Mouse (Mus musculus) spleen, embryonic (tissue): ENCODE data around the gene Trp53bp2.

ENCODE experiments used
- CTCF ChIA-PET: fragments of 350-600 bp; sonication (Branson Sonifier 250); formaldehyde crosslinking; loops from one replicate; lab custom pipeline; 2022; lab: Charles Lee

The Trp53bp2 gene

DNA sequence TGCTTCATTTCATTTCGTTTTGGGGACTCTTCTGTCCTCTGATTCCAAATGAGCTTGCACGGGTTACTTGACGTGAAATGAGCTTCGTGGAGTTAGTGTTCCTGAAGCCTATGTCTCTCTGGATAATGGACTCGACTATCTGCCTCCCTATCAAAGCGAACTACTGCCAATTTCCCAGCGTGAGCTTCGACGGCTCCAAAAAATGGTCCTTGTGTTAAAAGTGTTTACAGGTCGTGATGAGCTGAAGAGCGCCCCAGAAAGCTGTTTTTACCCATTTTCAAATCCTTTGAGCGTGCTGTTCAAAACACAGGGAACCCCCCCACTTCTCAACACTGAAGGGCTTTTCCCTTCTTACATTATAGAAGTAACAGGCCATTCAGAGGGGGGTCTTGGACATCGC lies 729 bp upstream of the Trp53bp2 start:
- CTCF ChIA-PET: no interaction called here

DNA sequence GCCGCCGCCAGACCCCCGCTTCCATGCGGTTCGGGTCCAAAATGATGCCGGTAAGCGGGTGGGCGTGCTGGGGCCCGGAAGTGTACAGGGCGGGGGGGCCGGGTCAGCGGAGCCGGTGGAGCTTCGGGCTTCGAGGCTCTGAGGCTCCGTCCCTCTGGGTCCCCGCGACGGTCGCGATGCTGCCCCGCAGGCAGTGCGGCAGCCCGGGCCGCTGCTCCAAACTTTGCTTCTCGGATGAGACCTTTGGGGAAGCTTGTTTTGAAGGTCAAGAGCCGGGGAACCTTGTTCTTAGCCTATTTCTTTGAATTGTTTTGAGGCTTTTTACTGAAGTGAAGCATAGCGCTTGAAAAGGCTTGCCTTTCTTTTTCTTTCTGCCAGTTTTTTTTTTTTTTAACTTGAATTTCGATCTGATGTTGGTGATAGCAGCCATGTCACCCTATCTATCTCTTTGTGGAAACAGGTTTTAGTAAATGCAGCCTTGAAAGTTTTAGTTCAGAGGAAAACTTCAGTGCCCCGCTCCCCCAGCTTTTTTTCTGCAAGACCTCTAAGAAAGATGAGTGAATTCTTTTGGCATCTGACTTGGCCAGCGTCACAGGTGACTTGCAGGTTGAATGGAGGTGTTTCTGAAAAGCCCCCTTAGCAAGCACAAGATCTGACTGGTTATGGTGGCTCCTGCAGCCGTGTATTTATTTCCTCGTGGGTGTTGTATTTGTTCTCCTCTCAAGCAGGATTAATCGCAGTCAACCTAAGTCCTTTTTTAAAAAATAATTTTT lies 615 bp downstream of the Trp53bp2 start:
- CTCF ChIA-PET: interaction anchor here (0.5 kb wide), 1 partner anchor 130 kb away, joined by 3 read pairs; no protein-coding TSS in a partner anchor

DNA sequence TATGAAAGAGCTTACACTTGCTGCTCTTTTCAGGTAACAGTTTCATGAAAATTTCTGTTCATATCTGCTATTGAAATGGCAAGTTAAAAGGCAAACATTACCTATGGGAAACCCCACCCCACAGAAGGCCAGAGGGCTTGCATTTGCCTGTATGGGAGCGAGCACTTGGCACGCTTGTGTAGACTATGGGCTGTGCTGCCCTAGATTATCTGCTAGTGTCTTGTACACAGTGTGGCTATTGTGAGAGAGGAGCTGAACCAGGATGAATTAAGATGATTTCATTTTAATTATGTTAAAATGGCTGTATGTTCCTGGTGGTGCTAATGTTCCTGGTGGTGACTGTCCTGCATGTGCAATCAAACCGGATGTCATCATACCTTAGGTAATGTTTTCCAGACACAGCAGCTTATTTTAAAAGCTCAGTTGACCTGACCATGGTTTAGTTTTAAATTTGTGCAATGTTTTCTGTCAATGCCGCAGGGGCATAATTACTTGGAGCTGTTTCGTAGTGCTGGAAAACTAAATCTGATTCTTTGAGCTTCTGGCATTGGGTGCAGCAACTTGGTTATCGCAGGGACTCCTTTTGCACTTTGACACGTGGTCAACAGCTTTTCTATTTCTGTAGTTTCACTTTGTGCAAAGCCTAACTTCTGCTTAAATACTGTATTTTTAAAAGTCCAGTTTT lies 3.8 kb downstream of the Trp53bp2 start:
- CTCF ChIA-PET: interaction anchor here (0.6 kb wide), 1 partner anchor 33 kb away, joined by 4 read pairs; no protein-coding TSS in a partner anchor

DNA sequence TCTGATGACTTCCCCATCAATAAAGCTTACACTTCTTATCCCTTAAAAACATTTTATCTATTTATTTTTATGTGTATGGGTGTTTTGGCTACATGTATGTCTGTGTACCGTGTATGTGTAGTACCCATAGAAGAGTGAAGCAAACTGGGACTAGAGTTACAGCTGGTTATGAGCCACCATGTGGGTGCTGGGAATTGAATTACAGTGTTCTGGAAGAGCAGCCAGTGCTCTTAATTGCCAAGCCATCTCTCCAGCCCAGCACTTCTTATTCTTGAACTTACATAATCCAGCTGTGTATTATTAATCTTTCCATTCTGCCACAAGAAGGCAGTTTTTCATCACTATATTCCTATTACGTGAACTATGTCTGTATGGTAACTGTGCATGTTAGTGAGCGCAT lies 10.5 kb downstream of the Trp53bp2 start:
- CTCF ChIA-PET: interaction anchor here (1.2 kb wide), 1 partner anchor 51 kb away, joined by 3 read pairs; no protein-coding TSS in a partner anchor

DNA sequence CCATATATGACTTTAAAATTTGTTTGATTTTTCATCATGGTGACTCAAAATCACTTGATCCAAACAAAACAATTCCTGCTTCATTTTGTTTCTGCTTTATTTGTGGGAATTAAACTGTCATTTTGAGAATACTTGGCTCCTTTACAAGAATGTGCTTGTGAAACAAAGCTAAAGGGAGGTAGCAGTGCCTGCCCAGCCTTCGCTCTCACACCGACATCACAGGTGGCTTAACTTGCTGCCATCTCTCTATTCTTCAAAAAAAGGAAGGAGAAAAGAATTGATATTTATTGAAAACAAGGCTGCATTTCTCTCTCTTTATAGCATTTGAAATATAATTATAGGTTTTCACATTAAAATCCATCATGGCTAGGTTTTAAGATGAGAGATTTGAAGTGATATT lies 15.3 kb downstream of the Trp53bp2 start:
- CTCF ChIA-PET: no interaction called here

DNA sequence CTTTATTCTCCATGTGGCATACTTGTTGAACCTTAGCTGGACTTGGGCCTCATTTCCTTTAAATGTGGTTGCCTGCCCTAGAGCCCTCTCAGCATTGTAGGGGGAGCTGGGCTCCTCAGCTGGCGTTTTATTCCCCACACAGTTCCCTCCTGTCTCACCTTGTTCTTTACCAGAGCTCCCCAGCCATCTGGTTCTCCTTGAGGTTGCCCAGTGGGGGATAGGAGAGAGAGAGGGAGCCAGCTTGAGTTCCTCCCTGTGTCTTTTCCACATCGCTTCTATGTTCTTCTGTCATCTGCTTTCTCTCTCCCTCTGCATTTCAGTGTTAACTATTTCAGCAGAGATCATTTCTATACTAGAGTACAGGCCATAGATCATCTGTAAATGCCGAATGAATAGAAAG lies 16.2 kb downstream of the Trp53bp2 start:
- CTCF ChIA-PET: no interaction called here

DNA sequence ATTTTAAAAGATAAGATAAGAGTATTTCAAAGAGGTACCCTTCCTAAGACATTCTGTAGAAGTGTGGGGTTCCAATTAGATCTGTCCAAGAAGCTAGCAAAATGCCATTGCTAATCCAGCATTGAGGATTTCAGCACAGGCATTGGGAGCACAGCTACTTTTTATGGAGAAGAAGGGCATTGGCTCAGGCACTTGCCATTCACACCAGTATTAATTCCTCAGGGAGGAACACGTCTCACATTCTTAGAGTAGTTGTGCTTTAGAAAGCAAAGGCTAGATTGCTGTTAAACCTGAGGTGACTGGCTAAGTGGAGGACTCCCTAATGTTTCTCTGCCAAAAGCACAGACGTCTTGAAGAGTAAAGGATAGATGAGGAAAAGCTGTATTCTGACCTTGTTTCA lies 17.5 kb downstream of the Trp53bp2 start:
- CTCF ChIA-PET: no interaction called here

DNA sequence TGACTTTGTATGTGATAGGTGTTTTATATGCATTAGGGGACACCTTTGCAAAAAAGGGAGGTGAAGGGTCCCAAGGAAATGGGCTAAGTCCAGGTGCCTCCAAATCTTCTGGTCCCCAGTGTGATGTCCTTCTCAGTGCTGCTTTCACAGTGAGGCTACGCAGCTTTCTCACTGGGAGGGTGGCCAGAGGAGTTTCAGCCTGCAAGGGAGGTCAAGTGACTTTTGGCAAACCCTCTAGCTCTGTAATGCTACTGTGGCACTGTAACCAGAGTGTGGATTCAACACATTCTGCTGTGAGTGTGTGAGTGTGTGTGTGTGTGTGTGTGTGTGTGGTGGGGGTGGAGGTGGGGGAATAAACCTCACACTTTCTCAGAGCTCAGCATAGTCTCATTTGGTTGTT lies 18.5 kb downstream of the Trp53bp2 start:
- CTCF ChIA-PET: no interaction called here

DNA sequence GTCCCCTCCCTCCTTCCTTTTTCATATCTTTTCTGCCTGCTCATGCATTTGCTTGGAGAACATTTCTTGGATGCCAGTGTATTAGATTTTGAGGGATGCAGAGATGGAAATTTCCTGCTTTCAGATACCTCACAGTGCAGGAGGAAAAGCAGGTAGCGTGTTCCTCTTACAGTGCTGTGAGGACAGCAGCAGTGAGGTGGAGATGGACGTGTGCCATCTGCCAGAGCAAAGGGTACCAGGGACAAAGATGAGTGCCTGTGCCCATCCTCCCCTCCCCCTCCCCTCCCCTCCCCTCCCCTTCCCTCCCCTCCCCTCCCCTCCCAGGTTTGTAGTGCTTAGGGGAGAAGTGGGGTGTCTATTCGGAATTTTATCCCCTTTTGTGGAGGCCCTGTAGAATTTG lies 20.9 kb downstream of the Trp53bp2 start:
- CTCF ChIA-PET: no interaction called here

DNA sequence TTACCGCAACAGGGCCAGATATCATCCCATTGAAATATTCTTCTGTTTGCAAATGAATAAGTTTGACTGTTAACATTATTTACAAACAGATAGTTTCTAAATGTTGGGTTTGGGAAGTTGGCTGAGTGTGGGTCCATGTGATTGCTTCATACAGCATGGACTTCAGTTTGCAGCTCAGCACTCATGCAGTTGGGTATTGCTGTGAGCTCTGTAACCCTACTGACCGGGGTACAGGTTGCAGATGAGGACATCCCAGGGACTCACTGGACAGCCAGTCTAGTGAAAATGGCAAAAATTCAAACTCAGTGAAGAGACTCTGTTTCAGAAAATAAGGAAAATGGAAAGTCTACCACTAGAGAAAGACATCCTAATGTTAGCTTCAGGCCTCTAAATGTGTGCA lies 21.7 kb downstream of the Trp53bp2 start:
- CTCF ChIA-PET: no interaction called here

DNA sequence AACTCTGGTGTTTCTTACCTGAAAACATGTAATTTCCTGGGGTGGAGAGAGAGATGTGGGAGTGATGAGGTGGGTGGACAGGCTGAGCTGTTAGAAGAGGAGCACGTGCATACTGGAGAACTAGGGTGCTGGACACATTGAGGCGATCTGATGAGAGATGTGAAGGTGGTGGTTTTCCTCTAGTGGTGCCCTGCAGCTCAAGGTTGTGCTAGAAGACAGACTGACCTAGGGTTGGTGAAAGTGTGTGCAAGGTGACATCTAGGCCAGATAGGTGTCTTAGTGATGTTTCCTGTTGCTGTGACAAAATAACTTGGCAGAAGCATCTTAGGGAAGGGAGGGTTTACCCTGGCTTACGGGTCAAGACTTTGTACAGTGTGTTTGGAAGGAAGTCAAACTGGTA lies 23.1 kb downstream of the Trp53bp2 start:
- CTCF ChIA-PET: no interaction called here

DNA sequence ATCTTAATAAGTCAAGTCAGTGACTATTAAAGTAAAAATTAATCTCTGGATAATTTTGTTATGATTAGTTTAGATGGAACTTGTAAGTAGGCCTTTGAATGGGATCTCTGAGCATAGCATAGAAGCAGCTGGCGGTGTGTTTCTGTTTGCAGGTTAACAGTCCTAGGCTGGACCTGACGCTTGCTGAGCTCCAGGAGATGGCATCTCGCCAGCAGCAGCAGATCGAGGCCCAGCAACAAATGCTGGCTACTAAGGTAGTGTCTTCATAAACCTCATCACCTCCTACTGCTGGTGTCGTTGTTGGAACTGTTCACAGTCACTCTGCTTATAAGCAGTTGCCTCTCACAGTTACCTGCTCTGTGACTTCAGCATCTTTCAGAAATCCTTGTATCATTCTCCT lies 27.8 kb downstream of the Trp53bp2 start:
- CTCF ChIA-PET: no interaction called here

DNA sequence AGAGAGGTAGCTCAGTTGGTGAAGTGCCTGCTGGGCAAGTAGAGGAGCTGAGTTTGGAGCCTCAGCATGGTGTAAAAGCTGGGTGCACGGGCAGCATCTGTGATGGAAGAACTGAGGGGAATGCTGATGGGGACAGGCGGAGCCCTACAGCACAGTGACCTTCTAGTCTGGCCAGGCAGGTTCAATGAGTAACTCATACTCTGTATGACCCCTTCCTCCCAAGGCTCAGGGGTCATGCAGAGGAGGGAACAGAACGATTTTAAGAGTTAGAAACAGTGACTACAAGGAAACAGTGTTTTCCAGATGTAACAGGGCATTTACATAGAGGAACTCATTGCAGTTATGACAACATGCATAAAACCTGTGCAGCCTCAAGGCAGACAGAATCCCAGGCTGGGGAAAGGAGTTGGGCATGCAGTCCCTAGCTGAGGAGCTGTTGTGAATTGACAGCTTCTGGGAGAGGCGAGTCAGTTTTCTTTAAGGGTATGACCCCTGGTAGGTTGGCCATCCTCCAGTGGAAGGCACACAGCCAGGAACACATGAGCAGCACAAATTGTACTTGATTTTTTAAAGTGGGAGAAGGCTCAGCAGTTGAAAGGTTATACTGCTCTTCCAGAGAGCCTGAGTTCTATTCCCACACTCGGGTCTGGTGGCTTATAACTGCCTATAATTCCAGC lies 30.7 kb downstream of the Trp53bp2 start:
- CTCF ChIA-PET: no interaction called here

DNA sequence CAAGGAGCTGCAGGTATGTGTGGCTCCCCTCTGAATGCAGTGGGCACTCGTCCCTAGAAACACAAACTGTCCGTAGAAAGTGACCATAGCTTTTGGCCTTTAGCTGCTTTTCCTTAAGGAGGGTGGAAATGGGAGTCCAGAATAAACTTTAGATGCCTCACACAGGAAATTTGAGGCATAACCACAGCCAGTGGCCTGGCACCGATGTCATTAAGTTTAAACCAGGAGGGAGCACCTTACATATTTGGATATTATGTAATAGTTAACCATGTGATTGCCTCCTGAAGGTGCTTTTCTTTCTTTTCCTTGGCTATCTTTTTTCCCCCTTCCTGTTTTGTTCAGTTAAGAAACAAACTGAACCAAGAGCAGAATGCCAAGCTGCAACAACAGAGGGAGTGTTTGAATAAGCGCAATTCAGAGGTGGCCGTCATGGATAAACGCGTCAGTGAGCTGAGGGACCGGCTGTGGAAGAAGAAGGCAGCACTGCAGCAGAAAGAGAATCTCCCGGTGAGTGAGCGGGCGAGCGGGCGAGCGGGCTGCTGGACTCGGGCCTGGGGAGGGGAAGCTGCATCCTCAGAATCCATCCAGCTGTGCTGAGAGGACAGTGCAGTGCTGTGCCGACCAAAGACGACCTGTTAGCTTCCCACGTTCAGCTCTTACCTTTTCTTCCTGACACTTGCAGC lies 33.0 kb downstream of the Trp53bp2 start:
- CTCF ChIA-PET: no interaction called here

DNA sequence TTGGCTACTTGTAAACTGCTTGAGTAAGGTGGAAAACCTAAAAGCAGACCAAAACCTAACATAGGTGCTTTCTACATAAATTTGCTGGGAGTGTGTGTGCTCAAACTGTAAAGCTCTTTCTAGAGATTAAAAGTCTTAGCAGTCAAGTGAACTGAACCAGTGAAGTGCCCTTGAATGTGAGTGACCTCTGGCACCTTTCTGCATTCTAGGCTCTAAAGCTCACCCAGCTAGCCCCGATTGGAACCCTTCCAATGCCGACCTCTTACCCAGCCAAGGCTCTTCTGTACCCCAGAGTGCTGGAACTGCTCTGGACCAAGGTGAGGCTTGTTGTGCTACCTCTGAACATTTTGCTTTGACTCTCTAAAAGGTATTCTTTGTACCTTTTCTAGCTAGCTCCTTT lies 35.1 kb downstream of the Trp53bp2 start:
- CTCF ChIA-PET: interaction anchor here (0.6 kb wide), 1 partner anchor 13 kb away, joined by 3 read pairs; no protein-coding TSS in a partner anchor

DNA sequence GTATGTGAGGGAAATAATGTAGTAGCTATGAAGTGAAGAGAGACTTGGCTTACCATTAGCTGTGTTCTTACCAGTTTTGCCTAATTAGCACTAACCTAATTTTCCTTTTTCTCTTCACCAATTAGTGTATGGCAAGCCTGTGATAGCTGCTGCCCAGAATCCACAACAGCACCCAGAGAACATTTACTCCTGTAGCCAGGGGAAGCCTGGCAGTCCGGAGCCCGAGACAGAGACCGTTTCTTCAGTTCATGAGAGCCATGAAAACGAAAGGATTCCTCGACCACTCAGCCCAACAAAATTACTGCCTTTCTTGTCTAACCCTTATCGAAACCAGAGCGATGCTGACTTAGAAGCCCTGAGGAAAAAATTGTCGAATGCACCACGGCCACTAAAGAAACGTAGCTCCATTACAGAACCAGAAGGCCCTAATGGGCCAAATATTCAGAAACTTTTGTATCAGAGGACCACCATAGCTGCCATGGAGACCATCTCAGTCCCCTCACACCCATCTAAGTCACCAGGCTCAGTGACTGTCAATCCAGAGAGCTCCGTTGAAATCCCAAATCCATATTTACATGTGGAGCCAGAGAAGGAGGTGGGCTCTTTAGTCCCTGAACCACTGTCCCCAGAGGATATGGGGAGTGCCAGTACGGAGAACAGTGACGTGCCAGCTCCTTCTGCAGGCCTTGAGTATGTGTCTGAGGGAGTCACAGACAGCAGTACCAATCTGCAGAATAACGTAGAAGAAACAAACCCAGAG lies 39.5 kb downstream of the Trp53bp2 start:
- CTCF ChIA-PET: no interaction called here

DNA sequence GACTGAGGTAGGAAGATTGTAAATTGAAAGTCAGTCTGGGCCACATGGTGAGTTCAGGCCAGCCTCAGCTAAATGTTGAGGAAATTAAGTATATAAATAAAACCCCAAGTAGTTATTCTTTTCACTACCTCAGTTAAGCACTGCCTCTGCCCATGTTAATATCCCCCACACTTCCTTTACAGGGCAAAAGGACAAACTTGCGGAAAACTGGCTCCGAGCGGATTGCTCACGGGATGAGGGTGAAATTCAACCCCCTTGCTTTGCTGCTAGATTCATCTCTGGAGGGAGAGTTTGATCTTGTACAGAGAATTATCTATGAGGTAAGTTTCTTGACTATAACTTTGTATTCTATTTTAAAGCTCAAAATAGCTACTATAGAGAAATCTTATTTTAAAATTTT lies 43.5 kb downstream of the Trp53bp2 start:
- CTCF ChIA-PET: no interaction called here

DNA sequence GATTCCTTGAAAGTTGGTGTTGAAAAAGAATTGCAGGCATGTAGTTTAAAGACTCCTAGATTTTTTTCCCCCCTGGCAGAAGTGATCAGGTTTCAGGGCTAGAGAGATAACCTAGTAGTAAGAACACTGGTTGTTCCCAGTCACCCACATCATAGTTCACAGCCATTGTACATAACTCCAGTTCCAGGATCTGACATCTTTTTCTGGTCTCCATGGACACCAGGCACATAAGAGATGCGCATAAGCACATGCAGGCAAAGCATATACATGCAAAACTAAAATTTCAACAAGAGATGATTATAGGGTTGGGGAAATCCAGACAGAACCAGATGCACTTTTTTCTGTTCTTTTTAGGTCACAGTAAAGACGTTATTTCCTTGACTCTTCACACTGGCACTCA lies 46.1 kb downstream of the Trp53bp2 start:
- CTCF ChIA-PET: no interaction called here

DNA sequence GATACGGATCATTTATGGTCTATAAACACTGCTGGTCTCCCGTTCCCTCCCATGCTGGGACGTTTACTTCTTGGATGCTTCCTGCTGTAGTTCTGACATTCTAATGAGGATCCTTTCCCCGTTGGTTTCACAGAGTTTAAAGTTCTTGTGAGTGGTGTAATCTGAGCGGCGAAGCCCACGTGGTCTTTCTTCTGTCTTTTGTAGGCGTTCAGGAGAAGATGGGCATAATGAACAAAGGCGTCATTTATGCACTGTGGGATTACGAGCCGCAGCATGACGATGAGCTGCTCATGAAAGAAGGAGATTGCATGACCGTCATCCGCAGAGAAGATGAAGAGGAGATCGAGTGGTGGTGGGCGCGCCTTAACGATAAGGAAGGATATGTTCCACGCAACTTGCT lies 49.6 kb downstream of the Trp53bp2 start:
- CTCF ChIA-PET: no interaction called here

DNA sequence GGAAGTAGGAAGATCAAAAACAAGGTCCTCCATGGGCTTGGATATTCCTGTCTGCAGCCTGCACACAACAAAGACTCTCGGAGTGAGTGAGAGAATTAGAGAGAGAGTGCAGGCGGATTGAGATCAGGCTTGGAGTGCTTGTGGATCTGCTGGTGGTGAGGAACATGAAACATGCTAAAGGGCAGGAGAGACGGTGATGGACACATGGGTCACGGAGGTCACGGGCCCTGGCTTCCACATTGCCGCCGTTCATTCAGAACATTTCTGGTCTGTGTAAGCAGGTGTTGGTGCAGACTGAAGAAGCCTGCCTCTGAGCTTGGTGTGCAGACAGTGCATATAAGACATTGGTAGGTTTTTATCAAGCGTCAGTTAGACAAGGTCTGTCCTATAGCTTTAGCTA lies 50.5 kb downstream of the Trp53bp2 start:
- CTCF ChIA-PET: no interaction called here
